Mouse (Mus musculus): ENCODE data around the gene Faf1. TPM values are rescaled to one million over a fixed set of nuclear protein-coding genes. Genes with fewer than 3 reads are reported as not detected.
A peak's percentile ranks its signal among the peaks of the same experiment; 100 is the strongest.

The Faf1 gene
- total RNA-seq, 2 experiments from 2014 or later = 31.8 to 44.7 TPM

GRCm38 (mm10) chr4:109887856-109888357 lies 211.5 kb downstream of the Faf1 start:
- ATAC-seq (replicated peaks; ENCODE audit: poor library complexity, severe bottlenecking) = no peak

- ATAC-seq (replicated peaks; ENCODE audit: poor library complexity, severe bottlenecking) = no peak
These were observed 221.6 kb downstream of the Faf1 start for GRCm38 (mm10) chr4:109897810-109898566.

- no peak for ATAC-seq (replicated peaks; ENCODE audit: poor library complexity, severe bottlenecking)
These were observed 224.7 kb downstream of the Faf1 start for GRCm38 (mm10) chr4:109901076-109901475.

- ATAC-seq (replicated peaks; ENCODE audit: poor library complexity, severe bottlenecking) = no peak
These were observed 228.1 kb downstream of the Faf1 start for GRCm38 (mm10) chr4:109904487-109904886.

GRCm38 (mm10) chr4:109929058-109929457 lies 252.7 kb downstream of the Faf1 start:
- no peak for ATAC-seq (replicated peaks; ENCODE audit: poor library complexity, severe bottlenecking)

GRCm38 (mm10) chr4:109930445-109930844 lies 254.1 kb downstream of the Faf1 start:
- ATAC-seq (replicated peaks; ENCODE audit: poor library complexity, severe bottlenecking) = no peak

- ATAC-seq (replicated peaks; ENCODE audit: poor library complexity, severe bottlenecking) = no peak
These were observed 254.5 kb downstream of the Faf1 start for GRCm38 (mm10) chr4:109930935-109931334.

GRCm38 (mm10) chr4:109936557-109936956 lies 260.2 kb downstream of the Faf1 start:
- peak; percentile 50; the same call in 1 of the 2 replicates for ATAC-seq (replicated peaks; ENCODE audit: poor library complexity, severe bottlenecking)

GRCm38 (mm10) chr4:109939291-109939690 lies 262.9 kb downstream of the Faf1 start:
- ATAC-seq (replicated peaks; ENCODE audit: poor library complexity, severe bottlenecking) = no peak

- no peak for ATAC-seq (replicated peaks; ENCODE audit: poor library complexity, severe bottlenecking)
These were observed 269.2 kb downstream of the Faf1 start for GRCm38 (mm10) chr4:109945554-109945953.

GRCm38 (mm10) chr4:109949307-109949706 lies 272.9 kb downstream of the Faf1 start:
- ATAC-seq (replicated peaks; ENCODE audit: poor library complexity, severe bottlenecking) = no peak

GRCm38 (mm10) chr4:109953509-109953908 lies 277.1 kb downstream of the Faf1 start:
- ATAC-seq (replicated peaks; ENCODE audit: poor library complexity, severe bottlenecking) = peak; percentile 89

- ATAC-seq (replicated peaks; ENCODE audit: poor library complexity, severe bottlenecking) = no peak
These were observed 284.0 kb downstream of the Faf1 start for GRCm38 (mm10) chr4:109960201-109960935.

- ATAC-seq (replicated peaks; ENCODE audit: poor library complexity, severe bottlenecking) = no peak
These were observed 287.3 kb downstream of the Faf1 start for GRCm38 (mm10) chr4:109963570-109964279.

- ATAC-seq (replicated peaks; ENCODE audit: poor library complexity, severe bottlenecking) = no peak
These were observed 293.2 kb downstream of the Faf1 start for GRCm38 (mm10) chr4:109969561-109969960.

GRCm38 (mm10) chr4:109973991-109974654 lies 297.7 kb downstream of the Faf1 start:
- no peak for ATAC-seq (replicated peaks; ENCODE audit: poor library complexity, severe bottlenecking)

- ATAC-seq (replicated peaks; ENCODE audit: poor library complexity, severe bottlenecking) = no peak
These were observed 298.4 kb downstream of the Faf1 start for GRCm38 (mm10) chr4:109974655-109975380.

GRCm38 (mm10) chr4:109975381-109976240 lies 299.2 kb downstream of the Faf1 start:
- no peak for ATAC-seq (replicated peaks; ENCODE audit: poor library complexity, severe bottlenecking)

Data from granulocyte monocyte progenitor cell, adult 5-6 weeks (primary cell).